Mouse (Mus musculus): ENCODE results near the gene Mpzl1. TPM values are rescaled to one million over a fixed set of nuclear protein-coding genes. Genes with fewer than 3 reads are reported as not detected.

Gene Mpzl1
- polyA plus RNA-seq, 1 experiment from 2014 or later: 170 TPM

GRCm38 (mm10) chr1:165667380-165667779 is 33.0 kb upstream of the Mpzl1 start:
- no peaks in the 10 kb centered on the region for H3K9me3 ChIP-seq
- no peaks in the 10 kb centered on the region for H3K27me3 ChIP-seq (ENCODE audit: insufficient read depth, poor library complexity, severe bottlenecking)
- WGBS: 26% methylated on average over 13 of the region's 13 CpGs
- peak overlapping the region; percentile 29; the same call in 1 of the 2 replicates for H3K4me3 ChIP-seq
- H3K27ac ChIP-seq: peak overlapping the region; percentile 87
- H3K36me3 ChIP-seq: peaks cover 43% of the 10 kb centered on the region
- peak; percentile 85 for DNase-seq (ENCODE audit: low spot score)
- peaks cover 82% of the 10 kb centered on the region for H3K4me1 ChIP-seq

- Histone ChIP-seq H3K9me3 (no peaks in the 10 kb centered on the region), H3K4me1 (peaks cover 83% of the 10 kb centered on the region), H3K27me3 (ENCODE audit: insufficient read depth, poor library complexity, severe bottlenecking) (no peaks in the 10 kb centered on the region), H3K4me3 (peak overlapping the region; percentile 29; the same call in 1 of the 2 replicates), H3K36me3 (peaks cover 46% of the 10 kb centered on the region), H3K27ac (peak overlapping the region; percentile 87)
- WGBS: 83% methylated on average over 6 of the region's 6 CpGs
- no peak for DNase-seq (ENCODE audit: low spot score)
These were observed 32.6 kb upstream of the Mpzl1 start for GRCm38 (mm10) chr1:165666944-165667343.

GRCm38 (mm10) chr1:165665758-165666157 is 31.4 kb upstream of the Mpzl1 start:
- Histone ChIP-seq H3K4me1 (peaks cover 80% of the 10 kb centered on the region), H3K27ac (peak overlapping the region; percentile 62), H3K36me3 (peaks cover 47% of the 10 kb centered on the region), H3K9me3 (no peaks in the 10 kb centered on the region), H3K27me3 (ENCODE audit: insufficient read depth, poor library complexity, severe bottlenecking) (no peaks in the 10 kb centered on the region), H3K4me3 (no peak overlapping the region)
- DNase-seq (ENCODE audit: low spot score): no peak
- WGBS: 70% methylated on average over 5 of the region's 5 CpGs

- Histone ChIP-seq H3K36me3 (peaks cover 59% of the 10 kb centered on the region), H3K4me1 (peaks cover 57% of the 10 kb centered on the region), H3K27me3 (ENCODE audit: insufficient read depth, poor library complexity, severe bottlenecking) (no peaks in the 10 kb centered on the region), H3K4me3 (no peak overlapping the region), H3K9me3 (no peaks in the 10 kb centered on the region), H3K27ac (peak overlapping the region; percentile 86)
- no peak for DNase-seq (ENCODE audit: low spot score)
- 68% methylated on average over 16 of the region's 16 CpGs for WGBS
These were observed 28.9 kb upstream of the Mpzl1 start for GRCm38 (mm10) chr1:165663277-165663676.

GRCm38 (mm10) chr1:165662426-165663192 is 28.3 kb upstream of the Mpzl1 start:
- 56% methylated on average over 15 of the region's 15 CpGs for WGBS
- Histone ChIP-seq H3K27ac (peak overlapping the region; percentile 86), H3K4me3 (no peak overlapping the region), H3K36me3 (peaks cover 66% of the 10 kb centered on the region), H3K4me1 (peaks cover 51% of the 10 kb centered on the region), H3K9me3 (no peaks in the 10 kb centered on the region), H3K27me3 (ENCODE audit: insufficient read depth, poor library complexity, severe bottlenecking) (no peaks in the 10 kb centered on the region)
- no peak for DNase-seq (ENCODE audit: low spot score)

- Histone ChIP-seq H3K4me1 (peaks cover 42% of the 10 kb centered on the region), H3K4me3 (no peak overlapping the region), H3K36me3 (peaks cover 71% of the 10 kb centered on the region), H3K27me3 (ENCODE audit: insufficient read depth, poor library complexity, severe bottlenecking) (no peaks in the 10 kb centered on the region), H3K9me3 (no peaks in the 10 kb centered on the region), H3K27ac (peak overlapping the region; percentile 18; the same call in 1 of the 2 replicates)
- no peak for DNase-seq (ENCODE audit: low spot score)
- 81% methylated on average over 6 of the region's 6 CpGs for WGBS
These were observed 27.4 kb upstream of the Mpzl1 start for GRCm38 (mm10) chr1:165661725-165662124.

GRCm38 (mm10) chr1:165661191-165661590 is 26.9 kb upstream of the Mpzl1 start:
- no peak overlapping the region for H3K4me3 ChIP-seq
- H3K27me3 ChIP-seq (ENCODE audit: insufficient read depth, poor library complexity, severe bottlenecking): no peaks in the 10 kb centered on the region
- no peaks in the 10 kb centered on the region for H3K9me3 ChIP-seq
- H3K27ac ChIP-seq: 0 out of 2 replicates have a peak overlapping the region, but pooled peaks have one; percentile 42
- no peak for DNase-seq (ENCODE audit: low spot score)
- H3K36me3 ChIP-seq: peaks cover 76% of the 10 kb centered on the region
- peaks cover 36% of the 10 kb centered on the region for H3K4me1 ChIP-seq
- WGBS: 58% methylated on average over 3 of the region's 3 CpGs

- H3K36me3 ChIP-seq: peaks cover 78% of the 10 kb centered on the region
- H3K9me3 ChIP-seq: no peaks in the 10 kb centered on the region
- no peaks in the 10 kb centered on the region for H3K27me3 ChIP-seq (ENCODE audit: insufficient read depth, poor library complexity, severe bottlenecking)
- H3K4me3 ChIP-seq: no peak overlapping the region
- 40% methylated on average over 4 of the region's 4 CpGs for WGBS
- peaks cover 33% of the 10 kb centered on the region for H3K4me1 ChIP-seq
- no peak overlapping the region for H3K27ac ChIP-seq
- no peak for DNase-seq (ENCODE audit: low spot score)
These were observed 26.4 kb upstream of the Mpzl1 start for GRCm38 (mm10) chr1:165660774-165661173.

GRCm38 (mm10) chr1:165658602-165659001 is 24.3 kb upstream of the Mpzl1 start:
- H3K9me3 ChIP-seq: no peaks in the 10 kb centered on the region
- no peaks in the 10 kb centered on the region for H3K27me3 ChIP-seq (ENCODE audit: insufficient read depth, poor library complexity, severe bottlenecking)
- 49% methylated on average over 5 of the region's 5 CpGs for WGBS
- H3K4me1 ChIP-seq: peaks cover 39% of the 10 kb centered on the region
- H3K4me3 ChIP-seq: no peak overlapping the region
- no peak for DNase-seq (ENCODE audit: low spot score)
- H3K27ac ChIP-seq: no peak overlapping the region
- peaks cover 84% of the 10 kb centered on the region for H3K36me3 ChIP-seq

GRCm38 (mm10) chr1:165655482-165655881 is 21.1 kb upstream of the Mpzl1 start:
- no peaks in the 10 kb centered on the region for H3K27me3 ChIP-seq (ENCODE audit: insufficient read depth, poor library complexity, severe bottlenecking)
- H3K4me3 ChIP-seq: no peak overlapping the region
- peak overlapping the region; percentile 49; the same call in 1 of the 2 replicates for H3K27ac ChIP-seq
- WGBS: 64% methylated on average over 14 of the region's 14 CpGs
- peaks cover 38% of the 10 kb centered on the region for H3K4me1 ChIP-seq
- DNase-seq (ENCODE audit: low spot score): no peak
- no peaks in the 10 kb centered on the region for H3K9me3 ChIP-seq
- H3K36me3 ChIP-seq: peaks cover 92% of the 10 kb centered on the region

GRCm38 (mm10) chr1:165655022-165655421 is 20.7 kb upstream of the Mpzl1 start:
- Histone ChIP-seq H3K4me1 (peaks cover 38% of the 10 kb centered on the region), H3K9me3 (no peaks in the 10 kb centered on the region), H3K27ac (0 out of 2 replicates have a peak overlapping the region, but pooled peaks have one; percentile 49), H3K4me3 (no peak overlapping the region), H3K27me3 (ENCODE audit: insufficient read depth, poor library complexity, severe bottlenecking) (no peaks in the 10 kb centered on the region), H3K36me3 (peaks cover 92% of the 10 kb centered on the region)
- WGBS: 57% methylated on average over 6 of the region's 6 CpGs
- DNase-seq (ENCODE audit: low spot score): no peak

GRCm38 (mm10) chr1:165653126-165653885 is 19.0 kb upstream of the Mpzl1 start:
- WGBS: 77% methylated on average over 14 of the region's 14 CpGs
- H3K4me1 ChIP-seq: peaks cover 38% of the 10 kb centered on the region
- no peaks in the 10 kb centered on the region for H3K9me3 ChIP-seq
- no peaks in the 10 kb centered on the region for H3K27me3 ChIP-seq (ENCODE audit: insufficient read depth, poor library complexity, severe bottlenecking)
- H3K4me3 ChIP-seq: no peak overlapping the region
- no peak for DNase-seq (ENCODE audit: low spot score)
- peak overlapping the region; percentile 18; the same call in 1 of the 2 replicates for H3K27ac ChIP-seq
- peaks cover 92% of the 10 kb centered on the region for H3K36me3 ChIP-seq

- Histone ChIP-seq H3K27ac (peak overlapping the region; percentile 13; the same call in 1 of the 2 replicates), H3K9me3 (no peaks in the 10 kb centered on the region), H3K36me3 (peaks cover 92% of the 10 kb centered on the region), H3K4me1 (peaks cover 38% of the 10 kb centered on the region), H3K4me3 (no peak overlapping the region), H3K27me3 (ENCODE audit: insufficient read depth, poor library complexity, severe bottlenecking) (no peaks in the 10 kb centered on the region)
- no peak for DNase-seq (ENCODE audit: low spot score)
- WGBS: 60% methylated on average over 2 of the region's 2 CpGs
These were observed 18.2 kb upstream of the Mpzl1 start for GRCm38 (mm10) chr1:165652507-165652906.

Data from heart, embryonic 10.5 days (tissue).